Mouse (Mus musculus) spleen, adult 2 months (tissue): ENCODE data around the gene Kcnj14. TPM values are rescaled to one million over a fixed set of nuclear protein-coding genes. Genes with fewer than 3 reads are reported as not detected.

Source experiments
- DNase-seq, 2 experiments: peaks; one replicate each; pipeline versions ENCODE4 v3.0.0 to v3.0.0-alpha.2; 2012 to 2021; ENCODE audit warnings: low spot score in 2 of 2, low read depth in 1 of 2
- H3K27ac ChIP-seq: fragments of 200-500 bp; 2 replicates; pipeline ENCODE4 v1.5.1; 2012; ENCODE audit warnings: low read length, inconsistent platforms; ENCODE audit not compliant: insufficient read depth
- H3K27me3 ChIP-seq: fragments of 200-500 bp; 2 replicates; pipeline ENCODE4 v1.6.1; 2012; ENCODE audit warnings: mild to moderate bottlenecking, moderate library complexity, low read length, inconsistent platforms; ENCODE audit not compliant: control insufficient read depth, insufficient read depth
- H3K36me3 ChIP-seq: fragments of 200-500 bp; 2 replicates; pipeline ENCODE4 v1.6.1; 2012; ENCODE audit warnings: mild to moderate bottlenecking, low read length, inconsistent platforms; ENCODE audit not compliant: control insufficient read depth, insufficient read depth
- H3K4me1 ChIP-seq: fragments of 200-500 bp; 2 replicates; pipeline ENCODE4 v1.6.1; 2011; ENCODE audit warnings: inconsistent platforms; ENCODE audit not compliant: control insufficient read depth, insufficient read depth, insufficient read length
- H3K4me3 ChIP-seq: fragments of 200-500 bp; 2 replicates; pipeline ENCODE4 v1.5.1; 2011; ENCODE audit warnings: mild to moderate bottlenecking, inconsistent platforms; ENCODE audit not compliant: insufficient read depth, insufficient read length; ENCODE audit errors: extremely low read depth
- CTCF ChIP-seq: fragments of 200-500 bp; IDR thresholded peaks from 2 replicates; pipeline ENCODE4 v1.5.1; 2011; ENCODE audit warnings: mild to moderate bottlenecking, inconsistent platforms; ENCODE audit not compliant: insufficient read depth, insufficient read length, insufficient replicate concordance; ENCODE audit errors: extremely low read depth
- POLR2A ChIP-seq: fragments of 200-500 bp; IDR thresholded peaks from 2 replicates; pipeline ENCODE4 v1.6.1; 2011; ENCODE audit warnings: low read depth, low read length, inconsistent platforms
- WGBS: fragments of 180-500 bp; shearing (Covaris S2); methylation state at CpG from one replicate; pipeline ENCODE4 v1.1.7; 2018; 5-methylcytosine and 5-hydroxymethylcytosine counted together
- polyA plus RNA-seq: library from polyadenylated mRNA; depleted of rRNA; stranded (reverse); fragments of >200 nt; gene quantifications from 2 replicates; pipeline ENCODE4 v1.2.3, GENCODE M21; 2012

The Kcnj14 gene
- polyA plus RNA-seq, 1 experiment = not detected

GRCm38 (mm10) chr7:45805941-45806340, 18.6 kb downstream of the Kcnj14 start:
- TF ChIP-seq POLR2A (no peak), CTCF (no peak)
- H3K4me1 ChIP-seq = no peaks in the 10 kb centered on the region
- 84% methylated on average over 5 of the region's 5 CpGs for WGBS
- H3K27ac ChIP-seq = no peak overlapping the region
- H3K36me3 ChIP-seq = peaks cover 38% of the 10 kb centered on the region
- H3K4me3 ChIP-seq = no peak overlapping the region
- no peaks in the 10 kb centered on the region for H3K27me3 ChIP-seq
- DNase-seq = no peak

GRCm38 (mm10) chr7:45802551-45802950, 22.0 kb downstream of the Kcnj14 start:
- Histone ChIP-seq H3K4me3 (no peak overlapping the region), H3K27me3 (peaks cover 11% of the 10 kb centered on the region), H3K4me1 (peaks cover 15% of the 10 kb centered on the region), H3K27ac (no peak overlapping the region), H3K36me3 (peaks cover 5% of the 10 kb centered on the region)
- TF ChIP-seq POLR2A (no peak), CTCF (no peak)
- no peak for DNase-seq
- 81% methylated on average over 6 of the region's 6 CpGs for WGBS

- H3K4me3 ChIP-seq = peak overlapping the region; percentile 55
- TF ChIP-seq CTCF (peak; percentile 100), POLR2A (no peak)
- peaks cover 15% of the 10 kb centered on the region for H3K4me1 ChIP-seq
- peaks cover 13% of the 10 kb centered on the region for H3K27me3 ChIP-seq
- WGBS = under 1% methylated on average over 12 of the region's 12 CpGs
- no peak overlapping the region for H3K27ac ChIP-seq
- peak; percentile 86 to 91 for DNase-seq
- no peaks in the 10 kb centered on the region for H3K36me3 ChIP-seq
Observed at GRCm38 (mm10) chr7:45801348-45801747, 23.2 kb downstream of the Kcnj14 start.

GRCm38 (mm10) chr7:45800546-45801204, 23.9 kb downstream of the Kcnj14 start:
- Histone ChIP-seq H3K36me3 (no peaks in the 10 kb centered on the region), H3K4me3 (peak overlapping the region; percentile 55), H3K4me1 (peaks cover 15% of the 10 kb centered on the region), H3K27ac (peak overlapping the region; percentile 24), H3K27me3 (peaks cover 13% of the 10 kb centered on the region)
- peak; percentile 35 to 46 for DNase-seq
- WGBS = 2% methylated on average over 18 of the region's 25 CpGs
- TF ChIP-seq CTCF (no peak), POLR2A (no peak)

- H3K27me3 ChIP-seq = peaks cover 13% of the 10 kb centered on the region
- WGBS = 49% methylated on average over 7 of the region's 7 CpGs
- TF ChIP-seq POLR2A (no peak), CTCF (no peak)
- no peak overlapping the region for H3K4me3 ChIP-seq
- H3K27ac ChIP-seq = no peak overlapping the region
- peaks cover 15% of the 10 kb centered on the region for H3K4me1 ChIP-seq
- DNase-seq = no peak
- H3K36me3 ChIP-seq = no peaks in the 10 kb centered on the region
Observed at GRCm38 (mm10) chr7:45800001-45800400, 24.6 kb downstream of the Kcnj14 start.

GRCm38 (mm10) chr7:45798931-45799330, 25.7 kb downstream of the Kcnj14 start:
- H3K36me3 ChIP-seq = no peaks in the 10 kb centered on the region
- peaks cover 15% of the 10 kb centered on the region for H3K4me1 ChIP-seq
- DNase-seq = no peak
- peak overlapping the region; percentile 9; the same call in 1 of the 2 replicates for H3K4me3 ChIP-seq
- peaks cover 13% of the 10 kb centered on the region for H3K27me3 ChIP-seq
- no peak overlapping the region for H3K27ac ChIP-seq
- TF ChIP-seq POLR2A = no peak
- TF ChIP-seq CTCF = no peak
- WGBS = 53% methylated on average over 7 of the region's 7 CpGs

- TF ChIP-seq CTCF = no peak
- TF ChIP-seq POLR2A = no peak
- peaks cover 15% of the 10 kb centered on the region for H3K4me1 ChIP-seq
- 3% methylated on average over 19 of the region's 19 CpGs for WGBS
- H3K4me3 ChIP-seq = peak overlapping the region; percentile 66
- H3K27ac ChIP-seq = no peak overlapping the region
- peak in 1 of 2 experiments; percentile 39 for DNase-seq
- peaks cover 13% of the 10 kb centered on the region for H3K27me3 ChIP-seq
- H3K36me3 ChIP-seq = no peaks in the 10 kb centered on the region
Observed at GRCm38 (mm10) chr7:45798511-45798836, 26.1 kb downstream of the Kcnj14 start.
